Mouse (Mus musculus) induced T-regulatory cell, adult 2 months (primary cell): ENCODE measurements around the gene Lbx1.

Experiments used
- DNase-seq: peaks from one replicate; pipeline ENCODE4 v3.0.0-alpha.2; 2012; ENCODE audit warnings: low read depth

Lbx1 gene

GRCm38 (mm10) chr19:45233496-45234127 lies 2.0 kb downstream of the Lbx1 start:
- DNase-seq: no peak

GRCm38 (mm10) chr19:45232443-45233410 lies 2.9 kb downstream of the Lbx1 start:
- DNase-seq: peak; percentile 32

GRCm38 (mm10) chr19:45232036-45232410 lies 3.6 kb downstream of the Lbx1 start:
- peak; percentile 30 for DNase-seq

- DNase-seq: peak; percentile 19
These were observed 4.1 kb downstream of the Lbx1 start for GRCm38 (mm10) chr19:45231383-45232035.

GRCm38 (mm10) chr19:45230848-45231382 lies 4.7 kb downstream of the Lbx1 start:
- DNase-seq: no peak

GRCm38 (mm10) chr19:45230201-45230611 lies 5.4 kb downstream of the Lbx1 start:
- DNase-seq: peak; percentile 30

GRCm38 (mm10) chr19:45229378-45230135 lies 6.1 kb downstream of the Lbx1 start:
- peak; percentile 24 for DNase-seq

GRCm38 (mm10) chr19:45228781-45229180 lies 6.8 kb downstream of the Lbx1 start:
- DNase-seq: no peak

GRCm38 (mm10) chr19:45228097-45228496 lies 7.5 kb downstream of the Lbx1 start:
- no peak for DNase-seq

GRCm38 (mm10) chr19:45227671-45228070 lies 7.9 kb downstream of the Lbx1 start:
- no peak for DNase-seq

- DNase-seq: no peak
These were observed 8.6 kb downstream of the Lbx1 start for GRCm38 (mm10) chr19:45227049-45227448.

GRCm38 (mm10) chr19:45226246-45226645 lies 9.4 kb downstream of the Lbx1 start:
- DNase-seq: no peak

- no peak for DNase-seq
These were observed 10.5 kb downstream of the Lbx1 start for GRCm38 (mm10) chr19:45225130-45225529.

- no peak for DNase-seq
These were observed 11.4 kb downstream of the Lbx1 start for GRCm38 (mm10) chr19:45224286-45224559.

GRCm38 (mm10) chr19:45223413-45224285 lies 12.0 kb downstream of the Lbx1 start:
- DNase-seq: no peak

GRCm38 (mm10) chr19:45222141-45222782 lies 13.3 kb downstream of the Lbx1 start:
- DNase-seq: peak; percentile 29

GRCm38 (mm10) chr19:45221458-45221783 lies 14.2 kb downstream of the Lbx1 start:
- no peak for DNase-seq

- peak; percentile 90 for DNase-seq
These were observed 14.8 kb downstream of the Lbx1 start for GRCm38 (mm10) chr19:45220593-45221457.

GRCm38 (mm10) chr19:45216240-45216639 lies 19.4 kb downstream of the Lbx1 start:
- peak; percentile 70 for DNase-seq

- DNase-seq: no peak
These were observed 20.2 kb downstream of the Lbx1 start for GRCm38 (mm10) chr19:45215431-45215830.
